Mouse (Mus musculus): ENCODE results near the gene Ugt1a10. TPM values are rescaled to one million over a fixed set of nuclear protein-coding genes. Genes with fewer than 3 reads are reported as not detected.
"Not testable (repeated sequence)": the region's sequence is repeated elsewhere in the genome, so short reads cannot be mapped to it uniquely, and the experiment has no call there.

The Ugt1a10 gene
- polyA plus RNA-seq, 1 experiment from 2014 or later = 0.21 TPM

GRCm38 (mm10) chr1:88121521-88121920 lies 66.3 kb downstream of the Ugt1a10 start:
- no CpG with 5 or more reads among the region's 1 CpGs for WGBS (ENCODE audit: insufficient replicate concordance)
- ATAC-seq = not testable (repeated sequence)

GRCm38 (mm10) chr1:88125827-88126360 lies 70.7 kb downstream of the Ugt1a10 start:
- not testable (repeated sequence) for H3K9me3 ChIP-seq (ENCODE audit: low read length); H3K9ac ChIP-seq (replicated peaks); H3K4me3 ChIP-seq (ENCODE audit: low read depth, low read length); H3K27ac ChIP-seq (ENCODE audit: low read depth); H3K4me1 ChIP-seq (ENCODE audit: insufficient read depth); H3K36me3 ChIP-seq (replicated peaks; ENCODE audit: insufficient read depth, low read length); H3K4me2 ChIP-seq (ENCODE audit: low read depth, low read length); DNase-seq; H3K27me3 ChIP-seq (ENCODE audit: insufficient read depth, low read length); ATAC-seq
- TF ChIP-seq CTCF (IDR thresholded peaks at IDR 0.05; ENCODE audit: low read depth) = peak; percentile 32; the same call in 1 of the 2 replicates
- WGBS (ENCODE audit: insufficient replicate concordance) = 64% methylated on average over 3 of the region's 4 CpGs

More at GRCm38 (mm10) chr1:88121521-88121920, 66.3 kb downstream of the Ugt1a10 start:
- H3K4me1 ChIP-seq (ENCODE audit: insufficient read depth); H3K36me3 ChIP-seq (replicated peaks; ENCODE audit: insufficient read depth, low read length); H3K27ac ChIP-seq (ENCODE audit: low read depth); H3K4me2 ChIP-seq (ENCODE audit: low read depth, low read length); H3K9me3 ChIP-seq (ENCODE audit: low read length); H3K4me3 ChIP-seq (ENCODE audit: low read depth, low read length); H3K27me3 ChIP-seq (ENCODE audit: insufficient read depth, low read length); H3K9ac ChIP-seq (replicated peaks): not testable (repeated sequence)
- DNase-seq = peak; percentile 39
- peak; percentile 65 for TF ChIP-seq CTCF (IDR thresholded peaks at IDR 0.05; ENCODE audit: low read depth)

- not testable (repeated sequence) for DNase-seq; H3K27ac ChIP-seq (ENCODE audit: low read depth); ATAC-seq; H3K9ac ChIP-seq (replicated peaks); H3K4me3 ChIP-seq (ENCODE audit: low read depth, low read length); H3K4me1 ChIP-seq (ENCODE audit: insufficient read depth); H3K9me3 ChIP-seq (ENCODE audit: low read length); H3K27me3 ChIP-seq (ENCODE audit: insufficient read depth, low read length); H3K4me2 ChIP-seq (ENCODE audit: low read depth, low read length); H3K36me3 ChIP-seq (replicated peaks; ENCODE audit: insufficient read depth, low read length)
- WGBS (ENCODE audit: insufficient replicate concordance) = 83% methylated on average over 2 of the region's 2 CpGs
Observed at GRCm38 (mm10) chr1:88129091-88129490, 73.9 kb downstream of the Ugt1a10 start.

DNA sequence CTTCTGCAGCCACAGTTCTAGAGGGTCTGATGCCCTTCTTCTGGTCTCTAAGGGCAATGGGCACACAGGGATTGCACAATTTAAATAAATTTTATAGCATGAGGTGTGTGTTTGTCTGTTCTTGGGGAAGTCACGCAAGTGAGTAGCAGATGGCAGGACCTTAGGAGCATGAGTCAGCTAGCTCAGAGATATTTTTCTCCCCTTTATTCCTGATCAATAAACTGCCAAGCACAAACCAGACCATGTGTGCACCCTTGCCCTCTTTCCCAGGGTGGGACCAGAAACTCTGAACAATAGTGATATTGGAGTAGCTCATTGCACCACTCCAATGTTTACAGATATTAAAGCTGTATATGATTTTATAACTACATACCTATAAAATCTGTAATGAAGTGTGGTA lies 75.0 kb downstream of the Ugt1a10 start:
- H3K27me3 ChIP-seq (ENCODE audit: insufficient read depth, low read length); DNase-seq; H3K27ac ChIP-seq (ENCODE audit: low read depth); H3K9ac ChIP-seq (replicated peaks); H3K9me3 ChIP-seq (ENCODE audit: low read length); H3K4me3 ChIP-seq (ENCODE audit: low read depth, low read length); H3K4me2 ChIP-seq (ENCODE audit: low read depth, low read length); H3K36me3 ChIP-seq (replicated peaks; ENCODE audit: insufficient read depth, low read length): not testable (repeated sequence)
- peaks cover 12% of the 10 kb centered on the region for H3K4me1 ChIP-seq (ENCODE audit: insufficient read depth)
- ATAC-seq = peak; percentile 36; the same call in 1 of the 2 replicates
- 61% methylated on average over 1 of the region's 1 CpGs for WGBS (ENCODE audit: insufficient replicate concordance)

- 26% methylated on average over 3 of the region's 3 CpGs for WGBS (ENCODE audit: insufficient replicate concordance)
Observed at GRCm38 (mm10) chr1:88133908-88134456, 78.8 kb downstream of the Ugt1a10 start.

GRCm38 (mm10) chr1:88134457-88135011 lies 79.3 kb downstream of the Ugt1a10 start, which contains the start of gene Ugt1a6a:
Ugt1a6a (plus strand) TSS chr1:88134809.
- H3K27me3 ChIP-seq (ENCODE audit: insufficient read depth, low read length); DNase-seq; H3K9ac ChIP-seq (replicated peaks); H3K36me3 ChIP-seq (replicated peaks; ENCODE audit: insufficient read depth, low read length); H3K4me2 ChIP-seq (ENCODE audit: low read depth, low read length); H3K4me3 ChIP-seq (ENCODE audit: low read depth, low read length); H3K9me3 ChIP-seq (ENCODE audit: low read length): not testable (repeated sequence)
- WGBS (ENCODE audit: insufficient replicate concordance) = 12% methylated on average over 5 of the region's 5 CpGs
- ATAC-seq = peak; percentile 46
- peak within 1 kb of the TSS; percentile 34; the same call in 1 of the 2 replicates for H3K27ac ChIP-seq (ENCODE audit: low read depth)
- H3K4me1 ChIP-seq (ENCODE audit: insufficient read depth) = peaks cover 17% of the 10 kb centered on the region

More at GRCm38 (mm10) chr1:88133908-88134456, 78.8 kb downstream of the Ugt1a10 start:
- TF ChIP-seq EP300 (IDR thresholded peaks at IDR 0.05; ENCODE audit: low read depth) (no peak), CTCF (IDR thresholded peaks at IDR 0.05; ENCODE audit: low read depth) (no peak)
- no peak for DNase-seq
- no peak for ATAC-seq
- Histone ChIP-seq H3K27me3 (ENCODE audit: insufficient read depth, low read length) (no peaks in the 10 kb centered on the region), H3K27ac (ENCODE audit: low read depth) (peak overlapping the region; percentile 34; the same call in 1 of the 2 replicates), H3K4me1 (ENCODE audit: insufficient read depth) (peaks cover 17% of the 10 kb centered on the region), H3K9ac (replicated peaks) (no peak overlapping the region), H3K4me2 (ENCODE audit: low read depth, low read length) (no peak overlapping the region), H3K9me3 (ENCODE audit: low read length) (no peaks in the 10 kb centered on the region), H3K4me3 (ENCODE audit: low read depth, low read length) (no peak overlapping the region), H3K36me3 (replicated peaks; ENCODE audit: insufficient read depth, low read length) (no peaks in the 10 kb centered on the region)

GRCm38 (mm10) chr1:88135229-88135904 lies 80.2 kb downstream of the Ugt1a10 start:
- not testable (repeated sequence) for H3K27me3 ChIP-seq (ENCODE audit: insufficient read depth, low read length); H3K4me3 ChIP-seq (ENCODE audit: low read depth, low read length); H3K4me2 ChIP-seq (ENCODE audit: low read depth, low read length); H3K9me3 ChIP-seq (ENCODE audit: low read length); DNase-seq; H3K9ac ChIP-seq (replicated peaks); ATAC-seq; H3K27ac ChIP-seq (ENCODE audit: low read depth); H3K36me3 ChIP-seq (replicated peaks; ENCODE audit: insufficient read depth, low read length)
- peaks cover 17% of the 10 kb centered on the region for H3K4me1 ChIP-seq (ENCODE audit: insufficient read depth)
- 84% methylated on average over 5 of the region's 6 CpGs for WGBS (ENCODE audit: insufficient replicate concordance)
